Mouse (Mus musculus): ENCODE results near the gene Mul1. TPM values are rescaled to one million over a fixed set of nuclear protein-coding genes. Genes with fewer than 3 reads are reported as not detected.

Mul1 gene
- 18.3 and 20.1 TPM in 2 replicates for polyA plus RNA-seq (2015; fragmentation: Nextera tagmentation; extraction: Ambion mirVana)

DNA sequence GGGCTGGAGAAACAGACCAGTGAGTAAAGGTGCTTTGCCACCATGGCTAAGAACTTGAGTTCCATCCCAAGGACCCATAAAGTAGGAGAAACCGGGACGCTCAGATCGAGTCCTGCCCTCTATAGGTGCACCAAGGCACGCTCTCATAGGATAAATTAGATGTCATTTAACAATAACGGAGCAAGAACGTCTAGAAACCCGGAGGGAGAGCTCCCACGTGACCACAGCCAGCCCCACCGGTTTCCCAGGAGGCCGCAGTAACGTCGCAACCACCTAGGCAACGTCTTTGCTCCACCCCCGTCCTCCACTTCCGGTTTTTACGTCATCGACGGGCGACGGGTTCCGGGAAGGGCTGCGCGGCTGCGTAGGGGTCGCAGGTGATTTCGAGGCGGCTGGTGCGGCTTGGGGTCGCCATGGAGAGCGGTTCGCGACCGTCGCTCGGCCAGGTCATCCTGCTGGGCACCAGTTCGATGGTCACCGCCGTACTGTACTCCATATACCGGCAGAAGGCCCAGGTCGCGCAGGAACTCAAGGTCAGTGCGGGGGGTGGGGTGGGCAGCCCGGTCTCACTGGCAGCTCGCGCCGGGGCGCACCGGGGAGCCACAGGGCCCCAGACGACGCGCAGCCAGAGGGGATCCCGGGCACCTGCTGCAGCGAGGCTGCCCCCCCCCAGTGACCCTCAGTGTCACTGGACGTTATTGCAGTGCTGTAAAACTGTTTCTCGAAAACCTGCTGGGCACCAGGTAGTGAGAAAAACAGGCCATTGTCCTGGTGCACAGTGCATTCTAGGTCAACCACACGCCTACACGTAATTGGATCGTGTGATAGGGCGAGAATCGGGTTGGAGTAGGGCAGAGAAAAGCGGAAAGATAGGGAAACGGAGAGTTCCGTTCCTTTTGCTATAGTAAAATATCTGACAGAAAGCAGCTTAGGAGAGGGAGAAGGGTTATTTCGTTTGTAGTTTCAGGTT lies at the start of gene Mul1:
TSS of gene Mul1 (plus strand) at position 325 of the 970 bp plus-strand sequence.
- 1% methylated on average over 64 of the region's 64 CpGs for WGBS
- H3K4me2 ChIP-seq (ENCODE audit: low read length): peak within 1 kb of the TSS; percentile 92
- H3K27me3 ChIP-seq (ENCODE audit: control insufficient read depth, insufficient read depth, low read depth, low read length): peaks cover 4% of the 10 kb centered on the region; the same call in 1 of the 2 replicates
- no peaks in the 10 kb centered on the region for H3K9me3 ChIP-seq (replicated peaks; ENCODE audit: control insufficient read depth, low read length, poor library complexity, severe bottlenecking)
- peak within 1 kb of the TSS; percentile 82 for H3K9ac ChIP-seq (ENCODE audit: low read depth, low read length)
- H3K4me1 ChIP-seq (ENCODE audit: control insufficient read depth, insufficient read depth, low read length): peaks cover 10% of the 10 kb centered on the region
- H3K36me3 ChIP-seq (ENCODE audit: control insufficient read depth, insufficient read depth, low read length): peaks cover 18% of the 10 kb centered on the region
- peak within 1 kb of the TSS; percentile 82 for H3K4me3 ChIP-seq (ENCODE audit: low read depth, low read length)
- peak within 1 kb of the TSS; percentile 81 for H3K27ac ChIP-seq (ENCODE audit: low read length)
- ATAC-seq: peak; percentile 87

DNA sequence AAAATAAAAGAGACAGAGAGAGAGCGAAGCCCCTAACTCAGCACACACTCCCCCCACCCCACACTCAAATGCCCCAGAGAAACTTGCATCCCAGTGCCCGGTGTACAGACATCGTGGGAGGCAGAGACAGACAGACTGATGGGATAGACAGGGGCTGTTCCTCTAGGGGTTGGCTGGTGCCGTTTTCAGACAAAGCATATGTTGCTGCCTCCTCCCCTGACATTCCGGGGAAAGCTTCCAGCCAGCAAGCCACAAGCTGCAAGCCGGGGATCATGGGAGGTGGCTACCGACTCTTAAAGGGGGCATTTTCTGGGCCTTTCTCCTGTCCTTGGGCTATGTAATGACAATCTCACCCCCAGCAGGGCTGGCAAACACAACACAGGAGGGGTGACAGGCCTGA lies 40.8 kb upstream of the Mul1 start:
- 71% methylated on average over 7 of the region's 7 CpGs for WGBS
- Histone ChIP-seq H3K4me3 (ENCODE audit: low read depth, low read length) (peak overlapping the region; percentile 64), H3K36me3 (ENCODE audit: control insufficient read depth, insufficient read depth, low read length) (no peaks in the 10 kb centered on the region), H3K9ac (ENCODE audit: low read depth, low read length) (0 out of 2 replicates have a peak overlapping the region, but pooled peaks have one; percentile 38), H3K27ac (ENCODE audit: low read length) (no peak overlapping the region), H3K4me2 (ENCODE audit: low read length) (peak overlapping the region; percentile 88), H3K27me3 (ENCODE audit: control insufficient read depth, insufficient read depth, low read depth, low read length) (peaks cover 43% of the 10 kb centered on the region), H3K9me3 (replicated peaks; ENCODE audit: control insufficient read depth, low read length, poor library complexity, severe bottlenecking) (no peaks in the 10 kb centered on the region), H3K4me1 (ENCODE audit: control insufficient read depth, insufficient read depth, low read length) (peaks cover 10% of the 10 kb centered on the region; the same call in 1 of the 2 replicates)
- ATAC-seq: no peak

DNA sequence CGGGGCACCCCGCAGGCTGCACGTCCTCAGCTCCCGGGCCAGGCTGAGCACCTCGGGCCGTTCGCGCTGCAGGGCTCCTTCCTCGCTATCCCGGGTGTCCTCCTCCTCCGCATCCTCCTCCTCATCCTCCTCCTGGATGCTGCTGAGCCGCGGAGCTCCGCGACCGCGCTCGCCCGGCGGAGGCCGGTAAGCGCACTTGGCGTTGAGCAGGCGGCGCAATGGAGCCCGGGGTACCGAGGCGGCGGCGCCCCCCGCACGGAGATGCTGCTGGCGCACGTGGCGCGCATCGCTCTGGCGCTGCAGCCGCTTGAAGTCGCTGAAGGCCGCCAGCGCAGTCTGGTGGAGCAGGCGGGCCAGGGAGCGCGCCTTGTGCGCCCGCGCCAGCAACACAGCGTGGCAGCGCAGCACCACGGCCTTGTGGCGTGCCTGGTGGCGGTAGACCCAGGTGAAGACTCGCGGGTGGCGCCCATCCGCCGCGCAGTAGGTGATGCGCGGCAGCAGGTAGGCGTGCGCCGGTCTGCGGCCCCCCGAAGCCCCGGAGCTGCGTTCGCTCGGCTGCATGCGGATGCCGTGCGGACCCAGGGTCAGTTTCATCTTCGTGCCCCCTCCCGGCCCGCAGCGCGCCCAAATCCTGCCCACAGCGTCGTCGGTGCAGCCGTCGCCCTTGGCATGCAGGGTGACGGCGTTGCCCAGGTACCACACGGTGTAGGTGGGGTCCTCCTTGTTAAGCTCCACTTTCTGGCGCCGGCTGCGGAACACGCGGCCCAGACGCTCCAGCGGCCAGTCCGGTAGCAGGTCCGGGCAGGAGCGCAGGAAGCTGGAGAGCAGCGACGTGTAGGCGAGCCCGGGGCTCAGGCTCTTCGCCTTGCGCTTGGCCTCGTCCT lies 39.1 kb upstream of the Mul1 start:
- no peaks in the 10 kb centered on the region for H3K9me3 ChIP-seq (replicated peaks; ENCODE audit: control insufficient read depth, low read length, poor library complexity, severe bottlenecking)
- H3K4me3 ChIP-seq (ENCODE audit: low read depth, low read length): peak overlapping the region; percentile 64
- H3K27me3 ChIP-seq (ENCODE audit: control insufficient read depth, insufficient read depth, low read depth, low read length): peaks cover 46% of the 10 kb centered on the region
- H3K27ac ChIP-seq (ENCODE audit: low read length): peak overlapping the region; percentile 17; the same call in 1 of the 2 replicates
- H3K36me3 ChIP-seq (ENCODE audit: control insufficient read depth, insufficient read depth, low read length): no peaks in the 10 kb centered on the region
- peak overlapping the region; percentile 88 for H3K4me2 ChIP-seq (ENCODE audit: low read length)
- under 1% methylated on average over 89 of the region's 103 CpGs for whole genome bisulfite sequencing
- peak; percentile 59 for ATAC-seq
- H3K9ac ChIP-seq (ENCODE audit: low read depth, low read length): peak overlapping the region; percentile 74
- peaks cover 10% of the 10 kb centered on the region; the same call in 1 of the 2 replicates for H3K4me1 ChIP-seq (ENCODE audit: control insufficient read depth, insufficient read depth, low read length)

DNA sequence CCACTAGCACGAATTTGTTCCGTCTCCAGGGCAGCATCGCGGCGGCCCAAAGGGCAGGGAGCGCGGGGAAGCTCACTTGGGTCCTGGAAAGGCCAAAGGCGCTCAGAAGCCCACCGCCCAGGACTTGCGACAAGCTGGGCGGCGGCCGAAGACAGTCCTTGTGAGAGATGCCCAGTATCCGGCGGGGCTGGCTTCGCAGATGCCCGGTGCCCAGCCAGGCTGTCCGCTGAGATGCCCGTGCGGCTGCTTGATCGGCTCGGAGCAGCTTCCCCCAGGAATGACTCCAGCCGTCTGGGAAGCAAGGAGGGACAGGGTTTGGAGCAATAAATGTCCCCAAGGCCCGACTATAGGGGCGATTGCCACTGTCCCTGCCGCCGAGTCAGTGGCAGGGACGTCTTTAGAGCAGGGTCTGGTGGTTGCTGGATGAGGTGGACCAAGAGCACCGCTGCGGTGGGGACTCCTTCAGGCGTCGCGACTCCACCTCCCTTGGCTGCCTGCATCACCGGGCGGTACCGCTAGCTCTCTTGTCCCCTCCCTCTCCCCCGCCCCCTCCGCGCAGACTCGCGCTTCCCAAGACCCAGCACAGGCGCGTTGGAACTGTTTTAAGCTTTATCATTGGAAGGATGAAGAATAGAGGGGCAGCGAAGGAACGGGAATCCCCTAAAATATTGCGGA lies 38.4 kb upstream of the Mul1 start, which contains the start of gene Fam43b:
TSS of gene Fam43b (minus strand) at position 558 of the 675 bp plus-strand sequence.
- Histone ChIP-seq H3K27me3 (ENCODE audit: control insufficient read depth, insufficient read depth, low read depth, low read length) (peaks cover 48% of the 10 kb centered on the region), H3K4me1 (ENCODE audit: control insufficient read depth, insufficient read depth, low read length) (peaks cover 10% of the 10 kb centered on the region; the same call in 1 of the 2 replicates), H3K9me3 (replicated peaks; ENCODE audit: control insufficient read depth, low read length, poor library complexity, severe bottlenecking) (no peaks in the 10 kb centered on the region), H3K4me2 (ENCODE audit: low read length) (peak within 1 kb of the TSS; percentile 88), H3K9ac (ENCODE audit: low read depth, low read length) (peak within 1 kb of the TSS; percentile 74), H3K27ac (ENCODE audit: low read length) (peak within 1 kb of the TSS; percentile 17; the same call in 1 of the 2 replicates), H3K36me3 (ENCODE audit: control insufficient read depth, insufficient read depth, low read length) (no peaks in the 10 kb centered on the region), H3K4me3 (ENCODE audit: low read depth, low read length) (peak within 1 kb of the TSS; percentile 64)
- WGBS: 1% methylated on average over 46 of the region's 46 CpGs
- ATAC-seq: peak; percentile 83

DNA sequence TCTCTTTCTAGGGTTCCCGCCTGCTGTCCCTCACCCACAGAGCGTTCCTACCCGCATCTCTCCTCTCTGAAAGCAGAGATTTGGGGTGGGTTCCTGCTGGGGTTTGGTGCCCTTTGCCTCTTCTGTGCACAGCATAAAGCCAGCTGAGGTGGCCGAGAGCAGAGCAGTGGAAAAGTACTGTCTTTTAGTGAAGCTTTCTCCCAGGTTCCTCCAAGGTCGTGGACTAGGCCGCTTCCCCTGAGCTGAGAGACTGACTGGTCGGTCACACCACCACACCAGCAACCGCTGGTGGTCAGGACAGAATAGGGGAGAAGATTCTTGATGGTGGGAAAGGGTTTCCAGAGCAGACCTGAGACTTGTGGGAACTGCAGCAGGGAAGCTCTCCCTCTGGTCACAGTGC lies 37.8 kb upstream of the Mul1 start:
- H3K4me3 ChIP-seq (ENCODE audit: low read depth, low read length): peak overlapping the region; percentile 64
- H3K9me3 ChIP-seq (replicated peaks; ENCODE audit: control insufficient read depth, low read length, poor library complexity, severe bottlenecking): no peaks in the 10 kb centered on the region
- peak overlapping the region; percentile 88 for H3K4me2 ChIP-seq (ENCODE audit: low read length)
- H3K27me3 ChIP-seq (ENCODE audit: control insufficient read depth, insufficient read depth, low read depth, low read length): peaks cover 48% of the 10 kb centered on the region
- whole genome bisulfite sequencing: 4% methylated on average over 8 of the region's 8 CpGs
- peak overlapping the region; percentile 74 for H3K9ac ChIP-seq (ENCODE audit: low read depth, low read length)
- H3K36me3 ChIP-seq (ENCODE audit: control insufficient read depth, insufficient read depth, low read length): no peaks in the 10 kb centered on the region
- peaks cover 10% of the 10 kb centered on the region; the same call in 1 of the 2 replicates for H3K4me1 ChIP-seq (ENCODE audit: control insufficient read depth, insufficient read depth, low read length)
- ATAC-seq: no peak; the same call in 1 of the 2 replicates
- H3K27ac ChIP-seq (ENCODE audit: low read length): no peak overlapping the region

DNA sequence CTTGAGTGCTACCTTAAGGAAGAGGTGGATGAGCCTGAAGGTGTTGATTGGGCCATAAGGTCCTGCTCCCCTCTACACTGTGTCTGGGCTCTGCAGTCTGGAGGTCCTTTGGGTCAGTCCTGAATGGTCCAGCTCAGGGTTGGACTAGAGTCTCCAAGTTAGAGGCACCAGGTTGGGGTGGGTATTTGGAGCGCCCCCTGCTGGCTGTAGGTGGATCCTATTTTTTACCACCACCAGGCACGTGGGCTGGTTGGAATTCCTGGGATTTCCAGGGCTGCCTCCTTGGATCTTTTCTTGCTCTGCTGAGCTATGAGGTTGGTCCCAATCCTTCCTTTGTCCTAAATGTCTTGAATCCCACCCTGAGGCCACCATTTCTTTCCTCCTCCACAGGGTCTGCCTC lies 29.7 kb upstream of the Mul1 start:
- Histone ChIP-seq H3K4me2 (ENCODE audit: low read length) (no peak overlapping the region), H3K4me3 (ENCODE audit: low read depth, low read length) (no peak overlapping the region), H3K36me3 (ENCODE audit: control insufficient read depth, insufficient read depth, low read length) (no peaks in the 10 kb centered on the region), H3K9me3 (replicated peaks; ENCODE audit: control insufficient read depth, low read length, poor library complexity, severe bottlenecking) (no peaks in the 10 kb centered on the region), H3K4me1 (ENCODE audit: control insufficient read depth, insufficient read depth, low read length) (no peaks in the 10 kb centered on the region), H3K9ac (ENCODE audit: low read depth, low read length) (no peak overlapping the region), H3K27me3 (ENCODE audit: control insufficient read depth, insufficient read depth, low read depth, low read length) (peaks cover 6% of the 10 kb centered on the region), H3K27ac (ENCODE audit: low read length) (no peak overlapping the region)
- ATAC-seq: no peak
- 0% methylated on average over 2 of the region's 2 CpGs for WGBS

DNA sequence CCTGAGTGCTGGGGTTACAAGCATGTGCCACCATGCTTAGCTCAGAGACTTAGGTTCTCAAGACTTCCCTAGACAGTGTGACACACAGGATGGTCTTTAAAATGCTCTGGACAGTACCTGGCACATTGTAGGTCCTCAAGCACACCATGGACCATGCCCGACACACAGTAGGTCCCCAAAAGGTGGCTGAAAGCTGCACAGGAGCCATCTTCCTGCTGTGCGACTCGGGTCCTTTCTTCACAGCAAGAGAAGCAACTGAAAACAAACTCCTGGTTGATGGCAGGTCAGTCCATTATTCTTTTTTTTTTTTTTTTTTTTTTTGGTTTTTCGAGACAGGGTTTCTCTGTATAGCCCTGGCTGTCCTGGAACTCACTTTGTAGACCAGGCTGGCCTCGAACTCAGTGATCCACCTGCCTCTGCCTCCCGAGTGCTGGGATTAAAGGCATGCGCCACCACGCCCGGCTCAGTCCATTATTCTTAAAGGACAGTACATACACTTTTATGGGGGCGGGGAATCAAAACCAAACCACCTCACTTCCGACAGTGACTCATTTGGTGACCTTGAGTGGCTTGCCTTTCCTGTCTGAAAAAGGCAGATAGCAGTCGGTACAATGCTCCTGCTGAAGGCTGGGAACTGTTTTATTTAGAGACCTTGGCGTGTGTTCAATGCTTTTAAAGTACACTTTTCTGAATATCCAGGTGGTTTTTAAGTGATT lies 26.8 kb upstream of the Mul1 start:
- Histone ChIP-seq H3K27ac (ENCODE audit: low read length) (no peak overlapping the region), H3K4me1 (ENCODE audit: control insufficient read depth, insufficient read depth, low read length) (no peaks in the 10 kb centered on the region), H3K4me3 (ENCODE audit: low read depth, low read length) (no peak overlapping the region), H3K4me2 (ENCODE audit: low read length) (no peak overlapping the region), H3K9me3 (replicated peaks; ENCODE audit: control insufficient read depth, low read length, poor library complexity, severe bottlenecking) (no peaks in the 10 kb centered on the region), H3K9ac (ENCODE audit: low read depth, low read length) (no peak overlapping the region), H3K27me3 (ENCODE audit: control insufficient read depth, insufficient read depth, low read depth, low read length) (0 out of 2 replicates have a peak, but pooled peaks cover 3% of the 10 kb centered on the region), H3K36me3 (ENCODE audit: control insufficient read depth, insufficient read depth, low read length) (no peaks in the 10 kb centered on the region)
- 86% methylated on average over 11 of the region's 13 CpGs for WGBS
- no peak for ATAC-seq

DNA sequence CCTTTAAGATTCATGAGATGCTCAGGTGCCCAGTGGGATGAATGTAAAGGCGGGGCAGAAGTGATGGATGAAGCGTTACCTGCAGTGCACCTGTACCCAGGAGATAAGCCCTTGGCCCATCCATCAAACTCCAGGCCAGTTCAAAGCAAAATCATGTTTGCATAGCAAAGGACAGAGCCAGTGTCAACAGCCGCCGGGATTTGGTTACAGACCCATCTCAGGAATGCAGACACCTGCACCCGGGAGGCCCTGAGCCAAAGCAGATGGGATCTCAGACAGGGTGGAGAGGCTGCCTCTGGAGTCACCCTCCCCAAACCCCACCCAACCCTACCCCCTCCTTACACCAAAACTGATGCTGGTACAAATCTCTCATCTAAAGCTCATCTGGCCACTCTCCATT lies 23.5 kb upstream of the Mul1 start:
- ATAC-seq: no peak
- WGBS: 18% methylated on average over 5 of the region's 5 CpGs
- no peak overlapping the region for H3K4me3 ChIP-seq (ENCODE audit: low read depth, low read length)
- H3K9ac ChIP-seq (ENCODE audit: low read depth, low read length): no peak overlapping the region
- no peak overlapping the region for H3K4me2 ChIP-seq (ENCODE audit: low read length)
- no peaks in the 10 kb centered on the region for H3K36me3 ChIP-seq (ENCODE audit: control insufficient read depth, insufficient read depth, low read length)
- no peak overlapping the region for H3K27ac ChIP-seq (ENCODE audit: low read length)
- peaks cover 4% of the 10 kb centered on the region for H3K4me1 ChIP-seq (ENCODE audit: control insufficient read depth, insufficient read depth, low read length)
- H3K27me3 ChIP-seq (ENCODE audit: control insufficient read depth, insufficient read depth, low read depth, low read length): 0 out of 2 replicates have a peak, but pooled peaks cover 3% of the 10 kb centered on the region
- no peaks in the 10 kb centered on the region for H3K9me3 ChIP-seq (replicated peaks; ENCODE audit: control insufficient read depth, low read length, poor library complexity, severe bottlenecking)

Measured in midbrain, embryonic 16.5 days (tissue).